Mouse (Mus musculus) heart, embryonic 15.5 days (tissue): Measurements from ENCODE around the gene Tspan31. TPM values are rescaled to one million over a fixed set of nuclear protein-coding genes. Genes with fewer than 3 reads are reported as not detected.

ENCODE experiments used
- ATAC-seq: fragments of 200-750 bp; cut with Nextera tagmentation; replicated peaks from 2 replicates; pipeline ENCODE4 v1.8.0; 2017; ENCODE audit warnings: low read depth, moderate TSS enrichment; ENCODE audit not compliant: insufficient number of reproducible peaks, insufficient read depth, low FRiP score
- H3K27ac ChIP-seq: fragments of 300-500 bp; sonication (generic); 2 replicates; pipeline ENCODE4 v1.5.1; 2015; ENCODE audit warnings: mild to moderate bottlenecking, inconsistent platforms
- H3K27me3 ChIP-seq: fragments of 300-500 bp; sonication (generic); 2 replicates; pipeline ENCODE4 v1.6.1; 2015; ENCODE audit warnings: inconsistent platforms
- H3K36me3 ChIP-seq: fragments of 300-500 bp; sonication (generic); 2 replicates; pipeline ENCODE4 v1.6.1; 2015; ENCODE audit warnings: mild to moderate bottlenecking, inconsistent platforms
- H3K4me1 ChIP-seq: fragments of 300-500 bp; sonication (generic); replicated peaks from 2 replicates; pipeline ENCODE4 v1.6.1; 2015; ENCODE audit warnings: inconsistent platforms
- H3K4me2 ChIP-seq: fragments of 300-500 bp; sonication (generic); 2 replicates; pipeline ENCODE4 v1.6.1; 2015; ENCODE audit warnings: inconsistent platforms, mild to moderate bottlenecking, moderate library complexity
- H3K4me3 ChIP-seq: fragments of 300-500 bp; sonication (generic); 2 replicates; pipeline ENCODE4 v1.5.1; 2015; ENCODE audit warnings: mild to moderate bottlenecking, inconsistent platforms
- H3K9ac ChIP-seq: fragments of 300-500 bp; sonication (generic); 2 replicates; pipeline ENCODE4 v1.6.1; 2015; ENCODE audit warnings: mild to moderate bottlenecking, inconsistent platforms
- H3K9me3 ChIP-seq: fragments of 300-500 bp; sonication (generic); replicated peaks from 2 replicates; pipeline ENCODE4 v1.6.1; 2016; ENCODE audit warnings: inconsistent platforms
- WGBS: fragments of 180-500 bp; shearing (Covaris S2); methylation state at CpG from one replicate; pipeline ENCODE4 v1.1.7; 2015; ENCODE audit warnings: mixed read lengths; 5-methylcytosine and 5-hydroxymethylcytosine counted together
- polyA plus RNA-seq: library from polyadenylated mRNA; unstranded; fragments of >200 nt; fragmentation: Nextera tagmentation; extraction: Ambion mirVana; gene quantifications from 2 replicates; pipeline ENCODE4 v1.2.1, GENCODE M21; 2015

Gene Tspan31
- polyA plus RNA-seq, 1 experiment from 2014 or later, result 100 TPM

GRCm38 (mm10) chr10:127037641-127038040, 32.4 kb downstream of the Tspan31 start:
- no peaks in the 10 kb centered on the region for H3K9me3 ChIP-seq
- H3K4me1 ChIP-seq, result peaks cover 11% of the 10 kb centered on the region
- 65% methylated on average over 12 of the region's 12 CpGs for WGBS
- no peak overlapping the region for H3K4me2 ChIP-seq
- H3K27me3 ChIP-seq, result peaks cover 16% of the 10 kb centered on the region
- ATAC-seq, result no peak
- H3K4me3 ChIP-seq, result no peak overlapping the region
- no peak overlapping the region for H3K27ac ChIP-seq
- no peak overlapping the region for H3K9ac ChIP-seq
- no peaks in the 10 kb centered on the region for H3K36me3 ChIP-seq

GRCm38 (mm10) chr10:127036273-127036672, 33.8 kb downstream of the Tspan31 start:
- Histone ChIP-seq H3K27me3 (peaks cover 15% of the 10 kb centered on the region), H3K4me2 (no peak overlapping the region), H3K27ac (no peak overlapping the region), H3K9me3 (no peaks in the 10 kb centered on the region), H3K9ac (no peak overlapping the region), H3K36me3 (no peaks in the 10 kb centered on the region), H3K4me3 (no peak overlapping the region), H3K4me1 (peaks cover 6% of the 10 kb centered on the region)
- WGBS, result 74% methylated on average over 12 of the region's 12 CpGs
- ATAC-seq, result no peak

- WGBS, result 77% methylated on average over 8 of the region's 8 CpGs
Measured at GRCm38 (mm10) chr10:127033301-127033741, 36.7 kb downstream of the Tspan31 start.

GRCm38 (mm10) chr10:127030336-127031296, 39.4 kb downstream of the Tspan31 start, which contains the start of gene Tsfm:
Gene Tsfm (minus strand): TSS chr10:127030840.
- H3K9ac ChIP-seq, result peak within 1 kb of the TSS; percentile 89
- H3K4me2 ChIP-seq, result peak within 1 kb of the TSS; percentile 90
- peaks cover 8% of the 10 kb centered on the region for H3K4me1 ChIP-seq
- H3K27me3 ChIP-seq, result no peaks in the 10 kb centered on the region
- H3K9me3 ChIP-seq, result no peaks in the 10 kb centered on the region
- peaks cover 38% of the 10 kb centered on the region for H3K36me3 ChIP-seq
- peak within 1 kb of the TSS; percentile 91 for H3K4me3 ChIP-seq
- peak within 1 kb of the TSS; percentile 72 for H3K27ac ChIP-seq
- 6% methylated on average over 56 of the region's 56 CpGs for WGBS
- ATAC-seq, result peak; percentile 82

More at GRCm38 (mm10) chr10:127033301-127033741, 36.7 kb downstream of the Tspan31 start:
- Histone ChIP-seq H3K27me3 (no peaks in the 10 kb centered on the region), H3K9me3 (no peaks in the 10 kb centered on the region), H3K36me3 (peaks cover 11% of the 10 kb centered on the region), H3K4me2 (no peak overlapping the region), H3K27ac (no peak overlapping the region), H3K4me3 (no peak overlapping the region), H3K4me1 (peaks cover 8% of the 10 kb centered on the region), H3K9ac (no peak overlapping the region)
- ATAC-seq, result no peak

- Histone ChIP-seq H3K9me3 (no peaks in the 10 kb centered on the region), H3K4me1 (no peaks in the 10 kb centered on the region), H3K27me3 (no peaks in the 10 kb centered on the region), H3K9ac (no peak overlapping the region), H3K36me3 (peaks cover 12% of the 10 kb centered on the region), H3K4me3 (no peak overlapping the region), H3K27ac (no peak overlapping the region), H3K4me2 (no peak overlapping the region)
- no peak for ATAC-seq
- WGBS, result 67% methylated on average over 16 of the region's 16 CpGs
Measured at GRCm38 (mm10) chr10:127018422-127018821, 51.6 kb downstream of the Tspan31 start.

Other genes starting within 250 kb of the Tspan31 start
- 9.1 and 9.8 TPM in 2 replicates for gene Atp23, start 168.9 kb downstream of the Tspan31 start, polyA plus RNA-seq
- gene Ctdsp2, start 91.5 kb downstream of the Tspan31 start, polyA plus RNA-seq, result 35.0 and 47.8 TPM in 2 replicates
- 0.23 and 0.55 TPM in 2 replicates for gene Avil, start 69.6 kb downstream of the Tspan31 start, polyA plus RNA-seq
- 81.9 and 86.0 TPM in 2 replicates for gene Tsfm, start 39.4 kb downstream of the Tspan31 start, polyA plus RNA-seq
- 27.7 and 32.0 TPM in 2 replicates for gene Mettl1, start 28.9 kb downstream of the Tspan31 start, polyA plus RNA-seq
- gene Eef1akmt3, start 28.8 kb downstream of the Tspan31 start, polyA plus RNA-seq, result 0.30 and 0.42 TPM in 2 replicates
- 0.08 and 0.13 TPM in 2 replicates for gene Cyp27b1, start 22.0 kb downstream of the Tspan31 start, polyA plus RNA-seq
- 0.13 and 0.25 TPM in 2 replicates for gene March9, start 10.1 kb downstream of the Tspan31 start, polyA plus RNA-seq
- 718 and 864 TPM in 2 replicates for gene Cdk4, start 6.7 kb downstream of the Tspan31 start, polyA plus RNA-seq
- 0.62 TPM in 1 of 2 replicates, not detected in the other for gene Agap2, start 5.0 kb upstream of the Tspan31 start, polyA plus RNA-seq
- 48.5 and 61.8 TPM in 2 replicates for gene Os9, start 50.9 kb upstream of the Tspan31 start, polyA plus RNA-seq
- 1.5 and 5.7 TPM in 2 replicates for gene B4galnt1, start 95.0 kb upstream of the Tspan31 start, polyA plus RNA-seq
- 15.6 and 16.7 TPM in 2 replicates for gene Slc26a10, start 110.4 kb upstream of the Tspan31 start, polyA plus RNA-seq
- gene Arhgef25, start 119.8 kb upstream of the Tspan31 start, polyA plus RNA-seq, result 24.7 and 32.5 TPM in 2 replicates
- 63.5 and 86.0 TPM in 2 replicates for gene Dtx3, start 125.5 kb upstream of the Tspan31 start, polyA plus RNA-seq
- 23.2 and 27.0 TPM in 2 replicates for gene Pip4k2c, start 141.3 kb upstream of the Tspan31 start, polyA plus RNA-seq
- 0.35 and 2.3 TPM in 2 replicates for gene Kif5a, start 193.1 kb upstream of the Tspan31 start, polyA plus RNA-seq
- 127 and 152 TPM in 2 replicates for gene Dctn2, start 196.1 kb upstream of the Tspan31 start, polyA plus RNA-seq
- gene Mbd6, start 218.8 kb upstream of the Tspan31 start, polyA plus RNA-seq, result 10.6 and 15.7 TPM in 2 replicates
- gene Mars, start 241.5 kb upstream of the Tspan31 start, polyA plus RNA-seq, result 75.4 and 78.4 TPM in 2 replicates